ENCODE assay signal across 8 mouse cellular contexts in the genomic region with DNA sequence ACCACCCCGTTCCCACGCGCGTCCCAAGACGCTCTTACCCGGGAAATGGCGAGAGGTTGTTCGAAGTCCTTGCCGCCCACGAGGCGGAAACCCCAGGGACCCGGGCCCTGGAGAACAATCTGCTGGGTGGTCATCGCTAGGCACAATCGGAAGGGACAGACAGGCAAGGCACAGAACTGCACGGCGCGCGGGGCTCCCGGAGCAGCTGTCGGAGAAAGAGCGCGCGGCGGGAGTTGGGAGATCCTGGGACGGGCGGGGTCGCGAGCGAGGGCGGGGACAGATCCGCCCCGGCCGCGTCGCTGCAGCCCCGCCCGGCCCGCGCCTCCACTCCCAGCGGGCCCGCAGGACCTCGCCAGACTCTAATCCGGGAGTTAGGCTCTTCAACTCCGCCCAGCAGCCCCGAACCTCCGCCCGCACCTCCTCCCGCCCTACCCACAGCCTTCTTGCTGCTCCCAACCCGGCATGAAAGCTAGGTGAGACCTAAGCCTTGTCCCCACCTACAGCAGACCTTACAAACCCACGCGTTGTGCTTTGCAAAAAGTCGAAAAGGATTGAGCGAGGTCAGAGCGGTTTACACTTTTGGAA. TPM values are rescaled to one million over a fixed set of nuclear protein-coding genes. Genes with fewer than 3 reads are reported as not detected.
DNase-seq lines count a peak whose midpoint lies in the region; ATAC-seq lines count a peak whose summit lies in the region.

Pdlim1 (minus strand) TSS at position 535 of the 585 bp plus-strand sequence.

- under 1% methylated on average over 54 of the region's 54 CpGs for WGBS in forebrain, embryonic 10.5 days
- WGBS in large intestine, adult 2 months: under 1% methylated on average over 54 of the region's 54 CpGs

- DNase-seq in ES-CJ7 (ENCODE audit: low read depth, low spot score): peak; percentile 80
- DNase-seq in adrenal gland, postnatal 10 days: peak; percentile 85
- peak; percentile 72 for DNase-seq in forebrain, embryonic 10.5 days (ENCODE audit: extremely low spot score, low spot score)
- peak; percentile 87 to 90 for DNase-seq in heart, postnatal 14 days
- DNase-seq in large intestine, adult 2 months (ENCODE audit: low read depth, low spot score): no peak
- peak; percentile 56 for DNase-seq in skeletal muscle tissue, adult 2 months (ENCODE audit: low read depth, low spot score)
- DNase-seq in frontal cortex, postnatal 14 days (ENCODE audit: low spot score in 2 of 2): no peak

- intact Hi-C loops in heart, postnatal 14 days (cut with DNase I): no loop called here

- peaks cover 42% of the 10 kb centered on the region for H3K27me3 ChIP-seq in forebrain, embryonic 10.5 days (ENCODE audit: poor library complexity, severe bottlenecking)

- no peaks in the 10 kb centered on the region for H3K9me3 ChIP-seq in forebrain, embryonic 10.5 days

- ATAC-seq in megakaryocyte, adult 5-6 weeks (ENCODE audit: poor library complexity, severe bottlenecking): peak; percentile 66

- H3K4me3 ChIP-seq in forebrain, embryonic 10.5 days: peak within 1 kb of the TSS; percentile 61

- H3K4me1 ChIP-seq in forebrain, embryonic 10.5 days: peaks cover 40% of the 10 kb centered on the region

- peak within 1 kb of the TSS; percentile 83 for H3K27ac ChIP-seq in forebrain, embryonic 10.5 days

- no peaks in the 10 kb centered on the region for H3K36me3 ChIP-seq in forebrain, embryonic 10.5 days (replicated peaks)

RNA-seq across cellular contexts. Expression of gene Pdlim1, which starts in this region (rescaled TPM):
- 10 to 100 TPM; 59.1 to 66.8 TPM for total RNA-seq in adrenal gland, postnatal 10 days (2021)
- polyA plus RNA-seq in forebrain, embryonic 10.5 days (2016; fragmentation: Nextera tagmentation; extraction: Ambion mirVana): 96.1 and 108 TPM in 2 replicates
- 100 to 1,000 TPM; 143 to 187 TPM for total RNA-seq in heart, postnatal 14 days (2021)
- 497 and 506 TPM in 2 replicates for polyA plus RNA-seq in large intestine, adult 2 months (2012; rRNA removed)
- 163 and 177 TPM in 2 replicates for total RNA-seq in megakaryocyte, adult 5-6 weeks (2015)
- 87.9 and 88.3 TPM in 2 replicates for total RNA-seq in megakaryocyte, adult 5-6 weeks (2017)

Comparison
In these comparisons a context has a peak if more than half of its experiments do, and no peak if none do; other contexts are left out.
1. DNase-seq: peak in ES-CJ7 (single experiment), adrenal gland, postnatal 10 days (single experiment), forebrain, embryonic 10.5 days (single experiment), heart, postnatal 14 days (2 of 2) and skeletal muscle tissue, adult 2 months (single experiment); none in large intestine, adult 2 months (single experiment) and frontal cortex, postnatal 14 days (0 of 2).